Mouse (Mus musculus): Measurements from ENCODE around the gene Lrfn1. TPM values are rescaled to one million over a fixed set of nuclear protein-coding genes. Genes with fewer than 3 reads are reported as not detected.
"Not testable (repeated sequence)": the region's sequence is repeated elsewhere in the genome, so short reads cannot be mapped to it uniquely, and the experiment has no call there.

The Lrfn1 gene
- total RNA-seq, 2 experiments from 2014 or later = 2.0 to 2.7 TPM

GRCm38 (mm10) chr7:28495426-28495825 is 43.6 kb downstream of the Lrfn1 start:
- intact Hi-C loops (cut with DNase I) = no loop called here
- DNase-seq = no peak

- intact Hi-C loops (cut with DNase I) = no loop called here
- DNase-seq = peak; percentile 11 to 43
Measured at GRCm38 (mm10) chr7:28505585-28505984, 53.8 kb downstream of the Lrfn1 start.

- DNase-seq; intact Hi-C loops (cut with DNase I): not testable (repeated sequence)
Measured at GRCm38 (mm10) chr7:28509121-28509520, 57.3 kb downstream of the Lrfn1 start.

GRCm38 (mm10) chr7:28510405-28510974 is 58.7 kb downstream of the Lrfn1 start, which contains the start of gene Ifnl2:
Gene Ifnl2, minus strand, starts transcription at chr7:28510455.
- DNase-seq; intact Hi-C loops (cut with DNase I): not testable (repeated sequence)

GRCm38 (mm10) chr7:28511441-28511840 is 59.7 kb downstream of the Lrfn1 start:
- intact Hi-C loops (cut with DNase I) = no loop called here
- DNase-seq = no peak

Other genes starting within 250 kb of the Lrfn1 start
- 10 to 100 TPM; 17.1 to 17.2 TPM for gene Eid2, start 184.1 kb upstream of the Lrfn1 start, total RNA-seq (2021)
- 10 to 100 TPM; 10.9 to 11.1 TPM for gene Eid2b, start 174.2 kb upstream of the Lrfn1 start, total RNA-seq (2021)
- not detected for gene Selenov, start 160.8 kb upstream of the Lrfn1 start, total RNA-seq (2021)
- gene Dll3, start 149.7 kb upstream of the Lrfn1 start, total RNA-seq (2021) = not detected
- 10 to 100 TPM; 54.8 to 58.8 TPM for gene Timm50, start 139.9 kb upstream of the Lrfn1 start, total RNA-seq (2021)
- 10 to 100 TPM; 60.7 to 61.1 TPM for gene Supt5, start 113.2 kb upstream of the Lrfn1 start, total RNA-seq (2021)
- gene Rps16, start 101.3 kb upstream of the Lrfn1 start, total RNA-seq (2021) = 100 to 1,000 TPM; 768 to 852 TPM
- 10 to 100 TPM; 36.0 to 42.3 TPM for gene Plekhg2, start 79.4 kb upstream of the Lrfn1 start, total RNA-seq (2021)
- gene Zfp36, start 71.7 kb upstream of the Lrfn1 start, total RNA-seq (2021) = 10 to 100 TPM; 12.7 to 15.8 TPM
- gene Med29, start 59.3 kb upstream of the Lrfn1 start, total RNA-seq (2021) = 10 to 100 TPM; 20.7 to 22.6 TPM
- 10 to 100 TPM; 41.7 to 51.2 TPM for gene Paf1, start 59.0 kb upstream of the Lrfn1 start, total RNA-seq (2021)
- 1 to 10 TPM; 7.6 to 8.7 TPM for gene Gmfg, start 14.5 kb upstream of the Lrfn1 start, total RNA-seq (2021)
- not detected for gene Ifnl2, start 58.5 kb downstream of the Lrfn1 start, total RNA-seq (2021)
- gene Ifnl3, start 70.9 kb downstream of the Lrfn1 start, total RNA-seq (2021) = not detected
- not detected for gene Sycn, start 88.9 kb downstream of the Lrfn1 start, total RNA-seq (2021)
- gene Nccrp1, start 95.3 kb downstream of the Lrfn1 start, total RNA-seq (2021) = not detected
- gene Samd4b, start 146.2 kb downstream of the Lrfn1 start, total RNA-seq (2021) = 10 to 100 TPM; 37.7 to 40.4 TPM
- gene Pak4, start 146.2 kb downstream of the Lrfn1 start, total RNA-seq (2021) = 10 to 100 TPM; 11.2 to 15.6 TPM
- not detected for gene Acp7, start 179.4 kb downstream of the Lrfn1 start, total RNA-seq (2021)
- gene Fbxo27, start 240.9 kb downstream of the Lrfn1 start, total RNA-seq (2021) = 1 to 10 TPM in 1 of 2 experiments, under 1 TPM in 1; 0.52 to 1.3 TPM

All from heart, postnatal 10 days (tissue).